Mouse (Mus musculus): ENCODE results near the gene Mndal.
"Not testable (repeated sequence)": the region's sequence is repeated elsewhere in the genome, so short reads cannot be mapped to it uniquely, and the experiment has no call there.

Gene Mndal

GRCm38 (mm10) chr1:173889741-173890140, 52.5 kb downstream of the Mndal start:
- not testable (repeated sequence) for DNase-seq (ENCODE audit: low spot score in 2 of 2)

- not testable (repeated sequence) for DNase-seq (ENCODE audit: low spot score in 2 of 2)
Measured at GRCm38 (mm10) chr1:173887026-173887787, 55.1 kb downstream of the Mndal start.

- not testable (repeated sequence) for DNase-seq (ENCODE audit: low spot score in 2 of 2)
Measured at GRCm38 (mm10) chr1:173880004-173880666, 62.2 kb downstream of the Mndal start.

- DNase-seq (ENCODE audit: low spot score in 2 of 2): not testable (repeated sequence)
Measured at GRCm38 (mm10) chr1:173879225-173879987, 62.9 kb downstream of the Mndal start.

- DNase-seq (ENCODE audit: low spot score in 2 of 2): not testable (repeated sequence)
Measured at GRCm38 (mm10) chr1:173878264-173878663, 64.0 kb downstream of the Mndal start.

GRCm38 (mm10) chr1:173877125-173877524, 65.2 kb downstream of the Mndal start:
- not testable (repeated sequence) for DNase-seq (ENCODE audit: low spot score in 2 of 2)

- not testable (repeated sequence) for DNase-seq (ENCODE audit: low spot score in 2 of 2)
Measured at GRCm38 (mm10) chr1:173868586-173868985, 73.7 kb downstream of the Mndal start.

- no peak for DNase-seq (ENCODE audit: low spot score in 2 of 2)
Measured at GRCm38 (mm10) chr1:173866504-173866903, 75.8 kb downstream of the Mndal start.

- not testable (repeated sequence) for DNase-seq (ENCODE audit: low spot score in 2 of 2)
Measured at GRCm38 (mm10) chr1:173853711-173854110, 88.6 kb downstream of the Mndal start.

GRCm38 (mm10) chr1:173852853-173853252, 89.4 kb downstream of the Mndal start:
- not testable (repeated sequence) for DNase-seq (ENCODE audit: low spot score in 2 of 2)

- not testable (repeated sequence) for DNase-seq (ENCODE audit: low spot score in 2 of 2)
Measured at GRCm38 (mm10) chr1:173846193-173846592, 96.1 kb downstream of the Mndal start.

- DNase-seq (ENCODE audit: low spot score in 2 of 2): no peak
Measured at GRCm38 (mm10) chr1:173844754-173845153, 97.5 kb downstream of the Mndal start.

- DNase-seq (ENCODE audit: low spot score in 2 of 2): not testable (repeated sequence)
Measured at GRCm38 (mm10) chr1:173821481-173821803, 120.8 kb downstream of the Mndal start.

GRCm38 (mm10) chr1:173820794-173821480, 121.4 kb downstream of the Mndal start:
- DNase-seq (ENCODE audit: low spot score in 2 of 2): not testable (repeated sequence)

- DNase-seq (ENCODE audit: low spot score in 2 of 2): not testable (repeated sequence)
Measured at GRCm38 (mm10) chr1:173809294-173809693, 133.0 kb downstream of the Mndal start.

- not testable (repeated sequence) for DNase-seq (ENCODE audit: low spot score in 2 of 2)
Measured at GRCm38 (mm10) chr1:173802689-173803281, 139.5 kb downstream of the Mndal start.

- DNase-seq (ENCODE audit: low spot score in 2 of 2): not testable (repeated sequence)
Measured at GRCm38 (mm10) chr1:173802207-173802606, 140.1 kb downstream of the Mndal start.

- not testable (repeated sequence) for DNase-seq (ENCODE audit: low spot score in 2 of 2)
Measured at GRCm38 (mm10) chr1:173801791-173802190, 140.5 kb downstream of the Mndal start.
